Mouse (Mus musculus) MEL (cell line): Measurements from ENCODE around the gene Rnf186.

Experiments
- CHD1 ChIP-seq: IDR thresholded peaks from 2 replicates; pipeline ENCODE4 v1.6.1; 2012; ENCODE audit warnings: low read depth, mild to moderate bottlenecking, inconsistent platforms, low read length, improper control_type of control experiment
- CHD2 ChIP-seq: IDR thresholded peaks from 2 replicates; pipeline ENCODE4 v1.6.1; 2011; ENCODE audit warnings: low read length, improper control_type of control experiment
- CTCF ChIP-seq, 3 experiments: IDR thresholded peaks in 2 of 3; conservative IDR thresholded peaks in 1 of 3; 2 replicates each; pipeline ENCODE4 v1.5.1; 2011 to 2012; ENCODE audit warnings: low read length in 3 of 3, low read depth in 2 of 3, mild to moderate bottlenecking in 2 of 3, improper control_type of control experiment in 1 of 3, inconsistent platforms in 1 of 3, mixed read lengths in 1 of 3, moderate library complexity in 1 of 3; ENCODE audit not compliant: control insufficient read depth in 1 of 3, insufficient read depth in 1 of 3, poor library complexity in 1 of 3, severe bottlenecking in 1 of 3
- E2F4 ChIP-seq: IDR thresholded peaks from 2 replicates; pipeline ENCODE4 v1.6.1; 2011; ENCODE audit warnings: low read depth, low read length, improper control_type of control experiment, borderline replicate concordance
- EP300 ChIP-seq, 2 experiments: IDR thresholded peaks; 2 replicates each; pipeline ENCODE4 v1.6.1; 2011; ENCODE audit warnings: improper control_type of control experiment in 2 of 2, low read length in 2 of 2, low read depth in 1 of 2, mild to moderate bottlenecking in 1 of 2
- ETS1 ChIP-seq: IDR thresholded peaks from 2 replicates; pipeline ENCODE4 v1.6.1; 2012; ENCODE audit warnings: low read depth, mild to moderate bottlenecking, inconsistent platforms, low read length, improper control_type of control experiment, moderate library complexity
- GATA1 ChIP-seq: IDR thresholded peaks from 2 replicates; pipeline ENCODE4 v1.6.1; 2011; ENCODE audit warnings: low read depth, low read length, improper control_type of control experiment
- HCFC1 ChIP-seq: IDR thresholded peaks from 2 replicates; pipeline ENCODE4 v1.6.1; 2012; ENCODE audit warnings: low read depth, mild to moderate bottlenecking, inconsistent platforms, low read length, improper control_type of control experiment, moderate library complexity
- MEF2A ChIP-seq: IDR thresholded peaks from 2 replicates; pipeline ENCODE4 v1.6.1; 2014; ENCODE audit warnings: low read depth, mild to moderate bottlenecking, inconsistent platforms, low read length, improper control_type of control experiment; ENCODE audit not compliant: poor library complexity, insufficient replicate concordance, severe bottlenecking; ENCODE audit errors: extremely low read depth
- NRF1 ChIP-seq: IDR thresholded peaks from 2 replicates; pipeline ENCODE4 v1.6.1; 2014; ENCODE audit warnings: low read depth, mild to moderate bottlenecking, inconsistent platforms, low read length, improper control_type of control experiment, moderate library complexity; ENCODE audit not compliant: poor library complexity, insufficient read depth, severe bottlenecking
- POLR2A ChIP-seq, 2 experiments: IDR thresholded peaks; 2 replicates each; pipeline ENCODE4 v1.6.1; 2011 to 2012; ENCODE audit warnings: low read length in 2 of 2, mild to moderate bottlenecking in 2 of 2, control low read depth in 1 of 2, improper control_type of control experiment in 1 of 2, low read depth in 1 of 2, moderate library complexity in 1 of 2; ENCODE audit not compliant: control insufficient read depth in 1 of 2, insufficient read depth in 1 of 2, poor library complexity in 1 of 2
- POLR2AphosphoS5 ChIP-seq: IDR thresholded peaks from 2 replicates; pipeline ENCODE4 v1.6.1; 2012; ENCODE audit warnings: low read depth, borderline replicate concordance, mild to moderate bottlenecking, inconsistent platforms, low read length, moderate library complexity, mixed read lengths
- ZMIZ1 ChIP-seq: IDR thresholded peaks from 2 replicates; pipeline ENCODE4 v1.6.1; 2012; ENCODE audit warnings: low read depth, mild to moderate bottlenecking, inconsistent platforms, low read length, improper control_type of control experiment, moderate library complexity
- ZNF384 ChIP-seq: IDR thresholded peaks from 2 replicates; pipeline ENCODE4 v1.6.1; 2012; ENCODE audit warnings: low read depth, mild to moderate bottlenecking, inconsistent platforms, low read length, improper control_type of control experiment

- TF ChIP-seq CTCF (IDR thresholded peaks at IDR 0.05 in 2 of 3, conservative IDR thresholded peaks at IDR 0.05 in 1 of 3; ENCODE audit: control insufficient read depth in 1 of 3, insufficient read depth in 1 of 3, low read depth in 2 of 3, low read length in 3 of 3, poor library complexity in 1 of 3, severe bottlenecking in 1 of 3) (no peak), POLR2A (IDR thresholded peaks at IDR 0.05; ENCODE audit: control insufficient read depth in 1 of 2, insufficient read depth in 1 of 2, low read depth in 1 of 2, low read length in 2 of 2, poor library complexity in 1 of 2) (no peak), ZMIZ1 (no peak), ZNF384 (no peak), EP300 (IDR thresholded peaks at IDR 0.05; ENCODE audit: low read depth in 1 of 2, low read length in 2 of 2) (no peak), HCFC1 (no peak), CHD2 (no peak), NRF1 (no peak), MEF2A (no peak), E2F4 (no peak), GATA1 (no peak), POLR2AphosphoS5 (no peak), ETS1 (no peak), CHD1 (no peak)
Observed at GRCm38 (mm10) chr4:138966866-138967265, at the start of gene Rnf186.
